Mouse (Mus musculus) heart, adult 2 months (tissue): ENCODE results near the gene Epb41l4b. TPM values are rescaled to one million over a fixed set of nuclear protein-coding genes. Genes with fewer than 3 reads are reported as not detected.
A peak's percentile ranks its signal among the peaks of the same experiment; 100 is the strongest.

Experiments used
- DNase-seq, 2 experiments: peaks; one replicate each; pipeline ENCODE4 v3.0.0; 2021
- H3K27ac ChIP-seq: fragments of 200-600 bp; 2 replicates; pipeline ENCODE4 v1.8.1; 2022
- H3K27me3 ChIP-seq: fragments of 200-500 bp; 2 replicates; pipeline ENCODE4 v1.6.1; 2012; ENCODE audit warnings: mild to moderate bottlenecking, low read length, inconsistent platforms, mixed read lengths; ENCODE audit not compliant: control insufficient read depth, insufficient read depth
- H3K36me3 ChIP-seq: fragments of 200-500 bp; 2 replicates; pipeline ENCODE4 v1.6.1; 2012; ENCODE audit warnings: low read length, inconsistent platforms; ENCODE audit not compliant: control insufficient read depth, insufficient read depth
- H3K4me1 ChIP-seq: fragments of 200-500 bp; 2 replicates; pipeline ENCODE4 v1.6.1; 2011; ENCODE audit warnings: low read length; ENCODE audit not compliant: control insufficient read depth, insufficient read depth
- H3K4me3 ChIP-seq: fragments of 200-600 bp; 2 replicates; pipeline ENCODE4 v1.8.1; 2022
- H3K79me2 ChIP-seq: fragments of 200-500 bp; replicated peaks from 2 replicates; pipeline ENCODE4 v1.6.1; 2012; ENCODE audit warnings: mild to moderate bottlenecking, inconsistent platforms, low read length, moderate library complexity, mixed read lengths; ENCODE audit not compliant: control insufficient read depth, insufficient read depth
- H3K9ac ChIP-seq: fragments of 200-500 bp; 2 replicates; pipeline ENCODE4 v1.6.1; 2012; ENCODE audit warnings: low read depth, mild to moderate bottlenecking, control low read depth, inconsistent platforms, low read length, mixed read lengths
- CTCF ChIP-seq: fragments of 200-600 bp; IDR thresholded peaks from 2 replicates; pipeline ENCODE4 v1.8.1; 2022; ENCODE audit warnings: antibody characterized with exemption, mild to moderate bottlenecking, moderate library complexity
- EP300 ChIP-seq: fragments of 200-500 bp; IDR thresholded peaks from 2 replicates; pipeline ENCODE4 v1.6.1; 2011; ENCODE audit warnings: low read depth, low read length, control low read depth; ENCODE audit not compliant: insufficient read depth
- POLR2A ChIP-seq: fragments of 200-500 bp; IDR thresholded peaks from 2 replicates; pipeline ENCODE4 v1.6.1; 2011; ENCODE audit warnings: mild to moderate bottlenecking, low read depth, low read length, control low read depth; ENCODE audit not compliant: insufficient read depth
- WGBS: fragments of 180-500 bp; shearing (Covaris S2); methylation state at CpG from one replicate; pipeline ENCODE4 v1.1.7; 2018; 5-methylcytosine and 5-hydroxymethylcytosine counted together
- intact Hi-C: fragments of 180-260 bp; cut with DNase I; formaldehyde crosslinking; loops from one replicate; pipeline ENCODE4 v1.15.1; 2025
- polyA plus RNA-seq: library from polyadenylated mRNA; depleted of rRNA; stranded (reverse); fragments of >200 nt; gene quantifications from 2 replicates; pipeline ENCODE4 v1.2.3, GENCODE M21; 2012
- total RNA-seq, 2 experiments: library from RNA; stranded (reverse); gene quantifications; 2 replicates each; pipeline ENCODE4 v1.2.3; 2021

The Epb41l4b gene
- total and polyA plus RNA-seq, 3 experiments, result 1.9 to 3.0 (median 2.6) TPM

GRCm38 (mm10) chr4:57129718-57130515, 13.3 kb downstream of the Epb41l4b start:
- Histone ChIP-seq H3K27ac (no peak overlapping the region), H3K79me2 (no peaks in the 10 kb centered on the region), H3K27me3 (no peaks in the 10 kb centered on the region), H3K9ac (no peak overlapping the region), H3K36me3 (no peaks in the 10 kb centered on the region), H3K4me1 (no peaks in the 10 kb centered on the region), H3K4me3 (no peak overlapping the region)
- intact Hi-C loops, result no loop called here
- TF ChIP-seq CTCF, result no peak
- TF ChIP-seq POLR2A, result no peak
- TF ChIP-seq EP300, result no peak
- no peak for DNase-seq
- 69% methylated on average over 11 of the region's 11 CpGs for WGBS

GRCm38 (mm10) chr4:57123003-57123402, 20.2 kb downstream of the Epb41l4b start:
- Histone ChIP-seq H3K4me3 (no peak overlapping the region), H3K36me3 (no peaks in the 10 kb centered on the region), H3K27me3 (no peaks in the 10 kb centered on the region), H3K4me1 (no peaks in the 10 kb centered on the region; the same call in 1 of the 2 replicates), H3K27ac (no peak overlapping the region), H3K79me2 (no peaks in the 10 kb centered on the region), H3K9ac (no peak overlapping the region)
- WGBS, result 9% methylated on average over 11 of the region's 11 CpGs
- intact Hi-C loops, result no loop called here
- no peak for TF ChIP-seq EP300
- TF ChIP-seq CTCF, result no peak
- TF ChIP-seq POLR2A, result no peak
- DNase-seq, result peak in 1 of 2 experiments; percentile 12

- WGBS, result 78% methylated on average over 3 of the region's 3 CpGs
- DNase-seq, result no peak
- Histone ChIP-seq H3K27me3 (no peaks in the 10 kb centered on the region), H3K79me2 (no peaks in the 10 kb centered on the region), H3K9ac (no peak overlapping the region), H3K27ac (no peak overlapping the region), H3K4me1 (no peaks in the 10 kb centered on the region; the same call in 1 of the 2 replicates), H3K36me3 (no peaks in the 10 kb centered on the region), H3K4me3 (no peak overlapping the region)
- intact Hi-C loops, result no loop called here
- TF ChIP-seq EP300, result no peak
- TF ChIP-seq POLR2A, result no peak
- no peak for TF ChIP-seq CTCF
Measured at GRCm38 (mm10) chr4:57122166-57122565, 21.1 kb downstream of the Epb41l4b start.

GRCm38 (mm10) chr4:57120563-57120962, 22.7 kb downstream of the Epb41l4b start:
- DNase-seq, result no peak
- no peaks in the 10 kb centered on the region; the same call in 1 of the 2 replicates for H3K4me1 ChIP-seq
- H3K9ac ChIP-seq, result no peak overlapping the region
- H3K27me3 ChIP-seq, result no peaks in the 10 kb centered on the region
- no peak overlapping the region for H3K27ac ChIP-seq
- intact Hi-C loops, result loop anchor here (2.0 kb wide), 1 partner anchor 200 kb away; no protein-coding TSS in a partner anchor
- WGBS, result 29% methylated on average over 2 of the region's 2 CpGs
- H3K4me3 ChIP-seq, result no peak overlapping the region
- no peaks in the 10 kb centered on the region for H3K79me2 ChIP-seq
- no peaks in the 10 kb centered on the region for H3K36me3 ChIP-seq
- TF ChIP-seq CTCF, result peak; percentile 48
- no peak for TF ChIP-seq EP300
- TF ChIP-seq POLR2A, result no peak

GRCm38 (mm10) chr4:57119976-57120375, 23.3 kb downstream of the Epb41l4b start:
- no peak for TF ChIP-seq POLR2A
- no peak for TF ChIP-seq EP300
- TF ChIP-seq CTCF, result no peak
- no peak for DNase-seq
- WGBS, result 89% methylated on average over 6 of the region's 6 CpGs
- no peak overlapping the region for H3K27ac ChIP-seq
- no peak overlapping the region for H3K9ac ChIP-seq
- H3K36me3 ChIP-seq, result no peaks in the 10 kb centered on the region
- H3K79me2 ChIP-seq, result no peaks in the 10 kb centered on the region
- H3K4me3 ChIP-seq, result no peak overlapping the region
- intact Hi-C loops, result loop anchor here (2.0 kb wide), 1 partner anchor 201 kb away; no protein-coding TSS in a partner anchor
- no peaks in the 10 kb centered on the region for H3K27me3 ChIP-seq
- H3K4me1 ChIP-seq, result no peaks in the 10 kb centered on the region; the same call in 1 of the 2 replicates

GRCm38 (mm10) chr4:57118883-57119282, 24.4 kb downstream of the Epb41l4b start:
- Histone ChIP-seq H3K36me3 (no peaks in the 10 kb centered on the region), H3K27me3 (no peaks in the 10 kb centered on the region), H3K79me2 (no peaks in the 10 kb centered on the region), H3K27ac (no peak overlapping the region), H3K9ac (no peak overlapping the region), H3K4me3 (no peak overlapping the region), H3K4me1 (no peaks in the 10 kb centered on the region; the same call in 1 of the 2 replicates)
- no peak for DNase-seq
- intact Hi-C loops, result no loop called here
- TF ChIP-seq EP300 (no peak), CTCF (no peak)
- 51% methylated on average over 3 of the region's 3 CpGs for WGBS
